Mouse (Mus musculus): Measurements from ENCODE around the gene Pmfbp1. TPM values are rescaled to one million over a fixed set of nuclear protein-coding genes. Genes with fewer than 3 reads are reported as not detected.

The Pmfbp1 gene
- polyA plus RNA-seq, 1 experiment from 2014 or later = 0.14 TPM

DNA sequence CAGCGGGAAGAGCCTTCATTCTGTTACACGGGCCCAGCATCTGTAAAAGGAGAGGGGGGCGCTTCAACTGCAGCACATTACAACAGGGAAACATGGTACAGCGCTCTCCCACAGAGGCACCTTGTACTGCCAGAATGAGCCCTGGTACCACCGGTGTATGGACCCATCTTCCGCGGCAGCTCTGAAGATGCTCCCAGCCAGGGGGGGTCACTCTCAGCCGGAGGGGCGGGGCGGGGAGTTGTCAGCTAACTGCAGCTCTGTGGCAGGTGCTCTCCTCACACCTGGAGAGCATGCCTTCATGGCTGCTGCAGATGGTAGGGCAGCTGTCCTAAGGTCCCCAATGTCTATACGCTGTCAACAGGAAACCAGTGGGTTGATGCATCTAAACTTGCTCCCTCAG lies 25.7 kb upstream of the Pmfbp1 start:
- WGBS = 82% methylated on average over 11 of the region's 11 CpGs
- peaks cover 29% of the 10 kb centered on the region for H3K4me1 ChIP-seq

DNA sequence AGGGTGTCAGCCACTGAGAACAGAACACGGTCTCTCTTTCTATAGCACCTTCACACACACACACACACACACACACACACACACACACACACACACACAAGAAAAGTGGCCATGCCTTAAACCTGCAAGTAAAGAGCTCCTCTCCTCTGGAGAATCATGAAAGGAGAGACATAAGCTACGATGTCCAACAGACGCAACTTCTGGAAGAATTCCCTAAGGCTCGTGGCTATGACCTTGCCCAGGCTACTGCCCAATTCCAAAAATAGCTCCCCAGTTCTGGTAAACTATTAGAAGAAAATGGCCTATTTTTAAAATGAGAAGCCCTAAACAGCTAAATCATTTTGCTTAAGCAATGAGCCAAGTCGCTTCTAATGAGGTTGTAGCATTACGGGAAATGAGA lies 22.0 kb upstream of the Pmfbp1 start:
- 81% methylated on average over 6 of the region's 6 CpGs for WGBS
- Histone ChIP-seq H3K4me3 (no peak overlapping the region), H3K27me3 (peaks cover 9% of the 10 kb centered on the region; the same call in 1 of the 2 replicates), H3K9ac (no peak overlapping the region), H3K4me1 (peaks cover 11% of the 10 kb centered on the region), H3K9me3 (no peaks in the 10 kb centered on the region), H3K36me3 (no peaks in the 10 kb centered on the region), H3K27ac (no peak overlapping the region), H3K4me2 (no peak overlapping the region)
- ATAC-seq (ENCODE audit: insufficient number of reproducible peaks, insufficient read depth, low FRiP score, low TSS enrichment, low read depth) = no peak

More for the DNA sequence above, 25.7 kb upstream of the Pmfbp1 start:
- Histone ChIP-seq H3K27ac (no peak overlapping the region), H3K36me3 (no peaks in the 10 kb centered on the region), H3K9ac (no peak overlapping the region), H3K9me3 (no peaks in the 10 kb centered on the region), H3K4me2 (no peak overlapping the region), H3K27me3 (peaks cover 9% of the 10 kb centered on the region; the same call in 1 of the 2 replicates), H3K4me3 (no peak overlapping the region)
- ATAC-seq (ENCODE audit: insufficient number of reproducible peaks, insufficient read depth, low FRiP score, low TSS enrichment, low read depth) = no peak

- H3K9me3 ChIP-seq = no peaks in the 10 kb centered on the region
- 65% methylated on average over 8 of the region's 8 CpGs for WGBS
- H3K27ac ChIP-seq = no peak overlapping the region
- H3K4me3 ChIP-seq = no peak overlapping the region
- ATAC-seq (ENCODE audit: insufficient number of reproducible peaks, insufficient read depth, low FRiP score, low TSS enrichment, low read depth) = no peak
- H3K4me2 ChIP-seq = no peak overlapping the region
- H3K36me3 ChIP-seq = no peaks in the 10 kb centered on the region
- H3K9ac ChIP-seq = no peak overlapping the region
- peaks cover 11% of the 10 kb centered on the region for H3K4me1 ChIP-seq
- peaks cover 9% of the 10 kb centered on the region; the same call in 1 of the 2 replicates for H3K27me3 ChIP-seq
These were observed 21.4 kb upstream of the Pmfbp1 start for GRCm38 (mm10) chr8:109472400-109472799.

- no peak overlapping the region for H3K27ac ChIP-seq
These were observed 19.2 kb upstream of the Pmfbp1 start for GRCm38 (mm10) chr8:109474442-109475121.

GRCm38 (mm10) chr8:109475436-109475835 lies 18.4 kb upstream of the Pmfbp1 start:
- no peak for ATAC-seq (ENCODE audit: insufficient number of reproducible peaks, insufficient read depth, low FRiP score, low TSS enrichment, low read depth)
- H3K9ac ChIP-seq = no peak overlapping the region
- H3K4me2 ChIP-seq = no peak overlapping the region
- no peaks in the 10 kb centered on the region for H3K27me3 ChIP-seq
- H3K4me3 ChIP-seq = no peak overlapping the region
- no peak overlapping the region for H3K27ac ChIP-seq
- H3K36me3 ChIP-seq = no peaks in the 10 kb centered on the region
- peaks cover 14% of the 10 kb centered on the region for H3K4me1 ChIP-seq
- H3K9me3 ChIP-seq = no peaks in the 10 kb centered on the region
- 59% methylated on average over 4 of the region's 4 CpGs for WGBS

More at GRCm38 (mm10) chr8:109474442-109475121, 19.2 kb upstream of the Pmfbp1 start:
- no peaks in the 10 kb centered on the region for H3K36me3 ChIP-seq
- 17% methylated on average over 14 of the region's 14 CpGs for WGBS
- no peaks in the 10 kb centered on the region for H3K27me3 ChIP-seq
- peaks cover 14% of the 10 kb centered on the region for H3K4me1 ChIP-seq
- no peaks in the 10 kb centered on the region for H3K9me3 ChIP-seq
- ATAC-seq (ENCODE audit: insufficient number of reproducible peaks, insufficient read depth, low FRiP score, low TSS enrichment, low read depth) = 0 out of 2 replicates have a peak, but pooled peaks have one; percentile 37
- H3K9ac ChIP-seq = no peak overlapping the region
- H3K4me2 ChIP-seq = peak overlapping the region; percentile 18; the same call in 1 of the 2 replicates
- H3K4me3 ChIP-seq = no peak overlapping the region

DNA sequence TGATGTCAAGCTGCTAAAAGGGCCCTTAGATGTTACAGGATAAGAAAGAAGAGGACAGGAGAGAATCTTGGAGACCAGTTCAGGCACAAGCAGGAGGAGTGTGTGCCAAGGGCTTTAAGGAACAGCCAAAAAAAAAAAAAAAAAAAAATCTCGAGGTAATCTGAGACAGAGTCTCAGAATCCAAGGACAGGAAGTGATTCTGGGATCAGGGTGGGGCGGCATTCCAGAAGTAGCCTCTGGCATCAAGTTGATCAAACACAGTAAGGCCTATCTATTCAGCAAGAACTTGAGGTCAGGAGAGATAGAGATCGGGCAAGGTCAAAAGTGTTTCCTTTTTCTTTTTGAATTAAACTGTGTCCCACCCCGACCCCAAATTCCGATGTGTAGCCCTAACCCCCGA lies 15.2 kb upstream of the Pmfbp1 start:
- no peak for ATAC-seq (ENCODE audit: insufficient number of reproducible peaks, insufficient read depth, low FRiP score, low TSS enrichment, low read depth)
- Histone ChIP-seq H3K4me1 (peaks cover 11% of the 10 kb centered on the region), H3K9ac (no peak overlapping the region), H3K27ac (no peak overlapping the region), H3K4me2 (no peak overlapping the region), H3K27me3 (no peaks in the 10 kb centered on the region), H3K36me3 (no peaks in the 10 kb centered on the region), H3K4me3 (no peak overlapping the region), H3K9me3 (no peaks in the 10 kb centered on the region)
- 20% methylated on average over 6 of the region's 6 CpGs for WGBS

GRCm38 (mm10) chr8:109484741-109485140 lies 9.1 kb upstream of the Pmfbp1 start:
- Histone ChIP-seq H3K9me3 (no peaks in the 10 kb centered on the region), H3K4me1 (peaks cover 7% of the 10 kb centered on the region), H3K4me2 (peak overlapping the region; percentile 35), H3K4me3 (no peak overlapping the region), H3K9ac (no peak overlapping the region), H3K27me3 (no peaks in the 10 kb centered on the region), H3K27ac (no peak overlapping the region), H3K36me3 (no peaks in the 10 kb centered on the region)
- no peak for ATAC-seq (ENCODE audit: insufficient number of reproducible peaks, insufficient read depth, low FRiP score, low TSS enrichment, low read depth)
- WGBS = 56% methylated on average over 11 of the region's 11 CpGs

GRCm38 (mm10) chr8:109485530-109485929 lies 8.3 kb upstream of the Pmfbp1 start:
- ATAC-seq (ENCODE audit: insufficient number of reproducible peaks, insufficient read depth, low FRiP score, low TSS enrichment, low read depth) = no peak
- 33% methylated on average over 6 of the region's 6 CpGs for WGBS
- Histone ChIP-seq H3K9ac (no peak overlapping the region), H3K27me3 (no peaks in the 10 kb centered on the region), H3K4me2 (no peak overlapping the region), H3K4me1 (peaks cover 7% of the 10 kb centered on the region), H3K9me3 (no peaks in the 10 kb centered on the region), H3K36me3 (no peaks in the 10 kb centered on the region), H3K4me3 (no peak overlapping the region), H3K27ac (no peak overlapping the region)

- Histone ChIP-seq H3K4me2 (no peak overlapping the region), H3K9me3 (no peaks in the 10 kb centered on the region), H3K4me3 (no peak overlapping the region), H3K9ac (no peak overlapping the region), H3K36me3 (no peaks in the 10 kb centered on the region), H3K27ac (no peak overlapping the region), H3K4me1 (no peaks in the 10 kb centered on the region), H3K27me3 (no peaks in the 10 kb centered on the region)
- WGBS = 77% methylated on average over 6 of the region's 6 CpGs
- ATAC-seq (ENCODE audit: insufficient number of reproducible peaks, insufficient read depth, low FRiP score, low TSS enrichment, low read depth) = no peak
These were observed 1.0 kb upstream of the Pmfbp1 start for GRCm38 (mm10) chr8:109492785-109493184.

DNA sequence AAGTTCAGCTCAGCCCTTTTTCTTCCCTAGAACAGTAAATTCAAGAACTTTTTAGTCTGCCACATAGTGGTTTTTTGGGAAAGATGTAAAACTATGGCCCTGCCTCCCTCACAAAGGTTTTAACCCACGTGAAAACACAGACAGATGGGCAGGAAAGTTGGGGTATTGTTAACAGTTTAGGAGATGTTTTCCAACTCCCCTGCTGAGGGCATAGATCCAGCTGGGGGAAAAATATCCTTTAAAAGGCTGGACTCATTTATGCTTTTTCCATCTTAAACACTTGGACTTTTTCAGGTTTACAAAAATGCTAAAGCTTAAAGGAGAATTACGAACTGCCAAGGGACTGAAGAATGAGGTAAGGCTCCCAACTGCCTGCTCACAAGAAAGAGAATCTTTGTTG lies 774 bp downstream of the Pmfbp1 start:
- Histone ChIP-seq H3K36me3 (no peaks in the 10 kb centered on the region), H3K9ac (no peak overlapping the region), H3K9me3 (no peaks in the 10 kb centered on the region), H3K27me3 (no peaks in the 10 kb centered on the region), H3K4me3 (no peak overlapping the region), H3K4me1 (no peaks in the 10 kb centered on the region), H3K4me2 (no peak overlapping the region), H3K27ac (no peak overlapping the region)
- ATAC-seq (ENCODE audit: insufficient number of reproducible peaks, insufficient read depth, low FRiP score, low TSS enrichment, low read depth) = no peak
- 66% methylated on average over 2 of the region's 2 CpGs for WGBS

GRCm38 (mm10) chr8:109497431-109497830 lies 3.6 kb downstream of the Pmfbp1 start:
- Histone ChIP-seq H3K4me1 (no peaks in the 10 kb centered on the region), H3K9ac (no peak overlapping the region), H3K27ac (no peak overlapping the region), H3K4me3 (no peak overlapping the region), H3K27me3 (no peaks in the 10 kb centered on the region), H3K36me3 (no peaks in the 10 kb centered on the region), H3K4me2 (no peak overlapping the region), H3K9me3 (no peaks in the 10 kb centered on the region)
- 49% methylated on average over 5 of the region's 5 CpGs for WGBS
- ATAC-seq (ENCODE audit: insufficient number of reproducible peaks, insufficient read depth, low FRiP score, low TSS enrichment, low read depth) = no peak

DNA sequence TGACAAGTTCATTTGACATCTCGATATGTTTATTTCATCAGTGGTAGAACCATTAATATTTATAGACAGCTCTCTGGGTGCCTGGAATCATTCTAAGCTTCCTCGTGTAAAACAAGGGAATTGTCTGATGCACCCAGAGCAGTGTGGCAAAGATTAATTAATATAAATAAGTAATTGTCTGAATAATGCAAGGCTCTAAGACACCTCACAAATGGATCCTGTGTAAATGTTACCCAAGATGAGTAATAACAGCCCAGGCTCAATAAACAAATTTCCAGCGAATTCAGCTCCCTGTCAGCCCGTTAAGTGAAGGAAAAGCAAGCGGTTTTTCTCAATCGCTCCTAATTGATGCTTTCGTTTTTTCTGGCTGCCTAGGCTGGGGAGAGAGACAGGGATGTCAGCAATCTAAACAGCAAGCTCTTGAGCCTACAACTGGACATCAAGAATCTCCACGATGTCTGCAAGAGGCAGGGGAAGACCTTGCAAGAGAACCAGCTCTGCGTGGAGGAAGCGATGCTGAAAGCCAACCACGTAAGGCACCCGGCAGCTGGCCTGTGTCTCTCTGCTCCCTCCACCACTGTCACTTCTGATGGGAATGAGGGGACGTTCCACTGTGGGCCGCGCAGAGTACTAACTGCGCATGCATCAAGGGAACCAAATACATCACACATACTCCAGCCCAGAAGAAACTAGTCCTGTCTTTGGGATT lies 5.3 kb downstream of the Pmfbp1 start:
- Histone ChIP-seq H3K27ac (no peak overlapping the region), H3K9me3 (no peaks in the 10 kb centered on the region), H3K9ac (no peak overlapping the region), H3K4me2 (no peak overlapping the region), H3K4me3 (no peak overlapping the region), H3K4me1 (peaks cover 9% of the 10 kb centered on the region), H3K27me3 (no peaks in the 10 kb centered on the region), H3K36me3 (no peaks in the 10 kb centered on the region)
- no peak for ATAC-seq (ENCODE audit: insufficient number of reproducible peaks, insufficient read depth, low FRiP score, low TSS enrichment, low read depth)
- 88% methylated on average over 16 of the region's 16 CpGs for WGBS

Measured in embryonic facial prominence, embryonic 13.5 days (tissue).